Mouse (Mus musculus): ENCODE data around the gene Emilin2. TPM values are rescaled to one million over a fixed set of nuclear protein-coding genes. Genes with fewer than 3 reads are reported as not detected.

Gene Emilin2
- polyA plus RNA-seq, 1 experiment: 0.85 TPM

- Histone ChIP-seq H3K27ac (ENCODE audit: insufficient read depth, low read depth, low read length) (no peak overlapping the region), H3K4me3 (ENCODE audit: low read depth, low read length) (no peak overlapping the region), H3K4me1 (ENCODE audit: control insufficient read depth, insufficient read depth, insufficient read length, low read length) (no peaks in the 10 kb centered on the region), H3K27me3 (ENCODE audit: control insufficient read depth, insufficient read depth, low read length) (no peaks in the 10 kb centered on the region), H3K36me3 (ENCODE audit: control insufficient read depth, insufficient read depth, low read length) (no peaks in the 10 kb centered on the region)
- no peak for TF ChIP-seq POLR2A (IDR thresholded peaks at IDR 0.05; ENCODE audit: low read depth, low read length)
- no peak for TF ChIP-seq CTCF (IDR thresholded peaks at IDR 0.05; ENCODE audit: extremely low read depth, insufficient read length, insufficient replicate concordance, low read depth, low read length)
- WGBS: 58% methylated on average over 5 of the region's 5 CpGs
These were observed 46.3 kb downstream of the Emilin2 start for GRCm38 (mm10) chr17:71265336-71266051.

GRCm38 (mm10) chr17:71264739-71265138 is 47.0 kb downstream of the Emilin2 start:
- Histone ChIP-seq H3K4me1 (ENCODE audit: control insufficient read depth, insufficient read depth, insufficient read length, low read length) (peaks cover 2% of the 10 kb centered on the region; the same call in 1 of the 2 replicates), H3K4me3 (ENCODE audit: low read depth, low read length) (no peak overlapping the region), H3K27ac (ENCODE audit: insufficient read depth, low read depth, low read length) (no peak overlapping the region), H3K27me3 (ENCODE audit: control insufficient read depth, insufficient read depth, low read length) (no peaks in the 10 kb centered on the region), H3K36me3 (ENCODE audit: control insufficient read depth, insufficient read depth, low read length) (no peaks in the 10 kb centered on the region)
- WGBS: 67% methylated on average over 4 of the region's 4 CpGs
- TF ChIP-seq CTCF (IDR thresholded peaks at IDR 0.05; ENCODE audit: extremely low read depth, insufficient read length, insufficient replicate concordance, low read depth, low read length) (no peak), POLR2A (IDR thresholded peaks at IDR 0.05; ENCODE audit: low read depth, low read length) (no peak)

DNA sequence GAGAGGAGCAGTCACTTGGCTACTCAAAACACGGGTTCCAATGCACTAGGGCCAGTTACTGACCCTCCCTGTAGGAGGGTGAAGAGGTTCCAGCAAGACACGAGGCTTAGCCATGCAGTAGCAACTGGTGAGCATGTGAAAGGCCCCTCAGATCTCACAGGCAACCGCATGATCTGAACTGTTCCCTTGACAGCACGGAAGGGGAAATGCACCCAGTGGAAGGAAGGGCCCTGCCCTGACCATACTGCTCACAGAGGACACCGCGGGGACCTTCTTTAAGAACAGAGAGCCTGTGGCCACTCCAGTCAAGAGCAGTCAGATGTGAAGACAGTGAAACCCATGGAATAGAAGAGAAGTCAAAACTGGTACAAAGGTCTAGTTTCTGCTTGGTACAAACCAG is 48.6 kb downstream of the Emilin2 start:
- Histone ChIP-seq H3K36me3 (ENCODE audit: control insufficient read depth, insufficient read depth, low read length) (no peaks in the 10 kb centered on the region), H3K27ac (ENCODE audit: insufficient read depth, low read depth, low read length) (no peak overlapping the region), H3K4me3 (ENCODE audit: low read depth, low read length) (no peak overlapping the region), H3K4me1 (ENCODE audit: control insufficient read depth, insufficient read depth, insufficient read length, low read length) (peaks cover 2% of the 10 kb centered on the region; the same call in 1 of the 2 replicates), H3K27me3 (ENCODE audit: control insufficient read depth, insufficient read depth, low read length) (no peaks in the 10 kb centered on the region)
- 70% methylated on average over 6 of the region's 6 CpGs for WGBS
- no peak for TF ChIP-seq POLR2A (IDR thresholded peaks at IDR 0.05; ENCODE audit: low read depth, low read length)
- TF ChIP-seq CTCF (IDR thresholded peaks at IDR 0.05; ENCODE audit: extremely low read depth, insufficient read length, insufficient replicate concordance, low read depth, low read length): no peak

DNA sequence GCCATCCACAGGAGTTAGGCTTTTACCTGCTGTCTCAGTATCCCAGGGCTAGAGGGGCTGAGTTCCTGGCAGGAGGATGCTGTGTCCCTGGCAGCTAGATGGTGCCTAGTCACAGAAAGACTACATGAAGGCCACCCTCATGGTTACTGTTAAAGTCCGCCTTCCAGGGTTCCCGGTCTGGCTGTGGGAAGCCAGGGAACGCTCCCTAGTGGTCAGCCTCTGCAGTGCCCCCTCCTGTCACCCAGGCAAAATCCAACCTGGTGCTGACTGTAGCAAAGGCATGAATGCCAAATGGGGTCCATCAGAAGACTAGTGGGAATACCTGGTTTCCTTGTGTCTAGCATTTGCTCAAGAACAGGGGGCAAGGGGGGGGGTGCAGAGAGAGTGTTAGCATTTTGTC is 51.1 kb downstream of the Emilin2 start:
- no peaks in the 10 kb centered on the region for H3K27me3 ChIP-seq (ENCODE audit: control insufficient read depth, insufficient read depth, low read length)
- H3K27ac ChIP-seq (ENCODE audit: insufficient read depth, low read depth, low read length): no peak overlapping the region
- TF ChIP-seq CTCF (IDR thresholded peaks at IDR 0.05; ENCODE audit: extremely low read depth, insufficient read length, insufficient replicate concordance, low read depth, low read length) (no peak), POLR2A (IDR thresholded peaks at IDR 0.05; ENCODE audit: low read depth, low read length) (no peak)
- H3K36me3 ChIP-seq (ENCODE audit: control insufficient read depth, insufficient read depth, low read length): no peaks in the 10 kb centered on the region
- no peak overlapping the region for H3K4me3 ChIP-seq (ENCODE audit: low read depth, low read length)
- WGBS: 44% methylated on average over 3 of the region's 3 CpGs
- H3K4me1 ChIP-seq (ENCODE audit: control insufficient read depth, insufficient read depth, insufficient read length, low read length): peaks cover 2% of the 10 kb centered on the region; the same call in 1 of the 2 replicates

DNA sequence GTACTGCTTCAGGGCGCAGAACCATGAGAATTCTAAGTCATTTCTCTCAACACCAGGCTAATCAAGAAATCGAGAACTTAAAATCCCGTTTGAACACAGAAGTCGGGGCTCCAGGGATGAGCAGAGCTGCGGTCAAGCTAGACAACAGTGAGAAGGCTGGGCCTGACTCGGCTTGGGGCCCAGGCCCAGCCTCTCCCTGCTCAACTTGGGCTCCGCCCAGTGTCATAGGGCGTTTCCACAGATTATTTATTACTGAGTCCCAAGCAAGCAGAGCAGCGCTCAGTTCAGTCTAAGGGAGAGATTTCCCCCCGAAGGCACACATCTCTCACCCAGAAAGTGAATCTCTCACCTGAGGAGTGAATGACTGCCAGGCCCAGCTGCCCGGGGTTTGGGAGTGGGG is 52.1 kb downstream of the Emilin2 start:
- TF ChIP-seq CTCF (IDR thresholded peaks at IDR 0.05; ENCODE audit: extremely low read depth, insufficient read length, insufficient replicate concordance, low read depth, low read length) (no peak), POLR2A (IDR thresholded peaks at IDR 0.05; ENCODE audit: low read depth, low read length) (no peak)
- H3K36me3 ChIP-seq (ENCODE audit: control insufficient read depth, insufficient read depth, low read length): no peaks in the 10 kb centered on the region
- H3K4me1 ChIP-seq (ENCODE audit: control insufficient read depth, insufficient read depth, insufficient read length, low read length): peaks cover 2% of the 10 kb centered on the region; the same call in 1 of the 2 replicates
- no peaks in the 10 kb centered on the region for H3K27me3 ChIP-seq (ENCODE audit: control insufficient read depth, insufficient read depth, low read length)
- no peak overlapping the region for H3K27ac ChIP-seq (ENCODE audit: insufficient read depth, low read depth, low read length)
- no peak overlapping the region for H3K4me3 ChIP-seq (ENCODE audit: low read depth, low read length)
- WGBS: 27% methylated on average over 11 of the region's 11 CpGs

DNA sequence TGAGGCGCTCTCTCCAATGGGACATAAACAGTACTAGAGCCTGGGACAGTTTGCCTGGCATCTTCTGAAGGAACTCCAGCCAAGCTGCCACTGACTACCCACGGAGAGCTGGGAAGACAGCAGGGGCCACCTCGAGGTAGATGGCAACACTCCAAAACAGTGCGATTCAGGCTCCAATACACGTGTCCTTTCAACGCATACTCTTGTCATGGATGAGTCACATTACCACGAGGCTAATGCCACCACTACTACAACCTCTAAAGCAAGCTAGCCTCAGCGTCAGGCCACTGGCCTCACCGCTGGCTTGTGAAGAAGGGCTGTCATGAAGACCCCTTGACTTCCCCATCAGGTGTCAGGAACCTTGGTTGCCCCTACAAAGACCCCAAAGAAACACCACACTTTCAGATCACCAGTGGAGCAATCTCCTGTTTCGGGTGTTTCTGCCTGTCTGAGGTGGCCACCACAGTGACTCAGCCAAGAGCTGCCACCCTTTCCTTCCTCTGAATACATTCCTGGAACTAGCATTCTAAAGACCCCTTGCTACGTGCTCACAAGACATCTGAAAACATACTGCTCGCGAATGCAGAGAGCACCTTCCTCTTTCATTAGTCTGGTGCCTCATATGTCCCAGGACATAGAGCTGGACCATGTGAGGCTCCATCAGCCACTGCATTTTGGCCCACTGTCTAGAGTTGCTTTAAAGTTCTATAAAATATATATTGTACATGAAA is 54.8 kb downstream of the Emilin2 start:
- TF ChIP-seq POLR2A (IDR thresholded peaks at IDR 0.05; ENCODE audit: low read depth, low read length) (no peak), CTCF (IDR thresholded peaks at IDR 0.05; ENCODE audit: extremely low read depth, insufficient read length, insufficient replicate concordance, low read depth, low read length) (no peak)
- WGBS: 73% methylated on average over 13 of the region's 13 CpGs

DNA sequence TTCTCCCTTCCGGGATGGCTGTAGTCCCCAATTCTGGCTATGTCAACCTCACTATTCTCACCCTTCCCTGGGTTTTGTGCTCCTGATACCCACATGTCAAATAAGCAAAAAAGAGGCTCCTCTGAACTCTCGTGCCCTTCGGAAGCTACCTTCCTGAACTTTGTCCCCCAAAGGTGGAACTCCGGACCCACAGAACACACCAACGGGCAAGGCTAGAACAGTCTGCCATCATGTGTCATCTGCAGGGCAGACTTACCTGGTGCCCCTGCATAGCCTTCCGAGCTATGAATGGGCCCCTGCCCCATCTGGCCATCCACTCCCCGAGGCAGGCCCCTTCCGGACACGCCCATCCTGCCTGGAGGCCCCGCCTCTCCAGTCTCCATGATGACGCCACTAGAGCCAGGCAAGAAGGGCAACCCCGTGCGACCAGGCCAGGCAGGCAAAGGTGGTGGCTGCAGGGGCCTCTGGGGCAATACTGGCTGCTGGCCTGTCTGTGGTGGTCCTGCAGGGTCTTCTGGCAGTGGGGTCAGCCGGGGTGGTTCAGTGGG is 55.6 kb downstream of the Emilin2 start:
- TF ChIP-seq CTCF (IDR thresholded peaks at IDR 0.05; ENCODE audit: extremely low read depth, insufficient read length, insufficient replicate concordance, low read depth, low read length) (no peak), POLR2A (IDR thresholded peaks at IDR 0.05; ENCODE audit: low read depth, low read length) (no peak)
- 0 out of 2 replicates have a peak, but pooled peaks cover 3% of the 10 kb centered on the region for H3K36me3 ChIP-seq (ENCODE audit: control insufficient read depth, insufficient read depth, low read length)
- WGBS: 70% methylated on average over 14 of the region's 14 CpGs

More for the DNA sequence above, 54.8 kb downstream of the Emilin2 start:
- no peaks in the 10 kb centered on the region for H3K36me3 ChIP-seq (ENCODE audit: control insufficient read depth, insufficient read depth, low read length)
- H3K4me3 ChIP-seq (ENCODE audit: low read depth, low read length): no peak overlapping the region
- H3K27ac ChIP-seq (ENCODE audit: insufficient read depth, low read depth, low read length): no peak overlapping the region
- peaks cover 2% of the 10 kb centered on the region; the same call in 1 of the 2 replicates for H3K4me1 ChIP-seq (ENCODE audit: control insufficient read depth, insufficient read depth, insufficient read length, low read length)
- H3K27me3 ChIP-seq (ENCODE audit: control insufficient read depth, insufficient read depth, low read length): no peaks in the 10 kb centered on the region

More for the DNA sequence above, 55.6 kb downstream of the Emilin2 start:
- Histone ChIP-seq H3K27me3 (ENCODE audit: control insufficient read depth, insufficient read depth, low read length) (no peaks in the 10 kb centered on the region), H3K4me3 (ENCODE audit: low read depth, low read length) (no peak overlapping the region), H3K27ac (ENCODE audit: insufficient read depth, low read depth, low read length) (no peak overlapping the region), H3K4me1 (ENCODE audit: control insufficient read depth, insufficient read depth, insufficient read length, low read length) (peaks cover 2% of the 10 kb centered on the region; the same call in 1 of the 2 replicates)

All from small intestine, adult 2 months (tissue).